Mouse (Mus musculus) neural tube, embryonic 15.5 days (tissue): Measurements from ENCODE around the gene Zfp710. TPM values are rescaled to one million over a fixed set of nuclear protein-coding genes. Genes with fewer than 3 reads are reported as not detected.
A peak's percentile ranks its signal among the peaks of the same experiment; 100 is the strongest.
"Not testable (repeated sequence)": the region's sequence is repeated elsewhere in the genome, so short reads cannot be mapped to it uniquely, and the experiment has no call there.

Source experiments
- ATAC-seq: fragments of 200-750 bp; cut with Nextera tagmentation; 2 replicates; pipeline ENCODE4 v1.8.0; 2017; ENCODE audit warnings: mild to moderate bottlenecking, moderate TSS enrichment, moderate library complexity; ENCODE audit not compliant: low FRiP score
- H3K27ac ChIP-seq: fragments of 300-500 bp; sonication (generic); replicated peaks from 2 replicates; pipeline ENCODE4 v1.5.1; 2015; ENCODE audit warnings: mild to moderate bottlenecking, inconsistent platforms
- H3K27me3 ChIP-seq: fragments of 300-500 bp; sonication (generic); replicated peaks from 2 replicates; pipeline ENCODE4 v1.6.1; 2015; ENCODE audit warnings: inconsistent platforms
- H3K36me3 ChIP-seq: fragments of 300-500 bp; sonication (generic); 2 replicates; pipeline ENCODE4 v1.6.1; 2015; ENCODE audit warnings: inconsistent platforms
- H3K4me1 ChIP-seq: fragments of 300-500 bp; sonication (generic); 2 replicates; pipeline ENCODE4 v1.6.1; 2015; ENCODE audit warnings: inconsistent platforms
- H3K4me2 ChIP-seq: fragments of 300-500 bp; sonication (generic); 2 replicates; pipeline ENCODE4 v1.6.1; 2015; ENCODE audit warnings: inconsistent platforms, mild to moderate bottlenecking, moderate library complexity
- H3K4me3 ChIP-seq: fragments of 300-500 bp; sonication (generic); replicated peaks from 2 replicates; pipeline ENCODE4 v1.5.1; 2015; ENCODE audit warnings: mild to moderate bottlenecking, inconsistent platforms
- H3K9ac ChIP-seq: fragments of 300-500 bp; sonication (generic); replicated peaks from 2 replicates; pipeline ENCODE4 v1.6.1; 2015; ENCODE audit warnings: mild to moderate bottlenecking, inconsistent platforms
- H3K9me3 ChIP-seq: fragments of 300-500 bp; sonication (generic); replicated peaks from 2 replicates; pipeline ENCODE4 v1.6.1; 2016; ENCODE audit warnings: inconsistent platforms
- WGBS: fragments of 180-500 bp; shearing (Covaris S2); methylation state at CpG from one replicate; pipeline ENCODE4 v1.1.7; 2015; ENCODE audit warnings: mixed read lengths; 5-methylcytosine and 5-hydroxymethylcytosine counted together
- polyA plus RNA-seq: library from polyadenylated mRNA; unstranded; fragments of >200 nt; fragmentation: Nextera tagmentation; extraction: Ambion mirVana; gene quantifications from 2 replicates; pipeline ENCODE4 v1.2.1, GENCODE M21; 2015

The Zfp710 gene
- polyA plus RNA-seq, 1 experiment from 2014 or later: 11.6 TPM

DNA sequence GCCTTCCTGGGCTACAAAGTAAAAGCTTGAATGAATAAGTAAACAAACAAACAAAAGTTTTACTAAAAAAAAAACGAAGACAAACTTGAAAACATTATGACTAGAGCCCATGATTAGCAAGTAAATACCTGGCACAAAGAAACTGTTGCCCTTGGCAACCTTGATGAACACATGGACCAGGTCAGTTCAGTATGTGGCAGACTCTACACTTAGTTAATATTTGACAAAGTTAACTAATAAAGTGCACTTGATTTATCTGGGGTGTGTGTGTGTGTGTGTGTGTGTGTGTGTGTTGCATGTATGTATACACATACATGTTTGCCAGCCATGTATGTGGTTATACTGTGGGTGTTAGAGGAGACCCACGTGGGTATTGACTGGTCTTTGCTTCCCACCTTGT is 25.1 kb downstream of the Zfp710 start:
- H3K27ac ChIP-seq: no peak overlapping the region
- H3K9me3 ChIP-seq: no peaks in the 10 kb centered on the region
- no peak overlapping the region for H3K9ac ChIP-seq
- H3K4me2 ChIP-seq: no peak overlapping the region
- no peak for ATAC-seq
- no peaks in the 10 kb centered on the region for H3K36me3 ChIP-seq
- H3K4me3 ChIP-seq: no peak overlapping the region
- H3K27me3 ChIP-seq: no peaks in the 10 kb centered on the region
- H3K4me1 ChIP-seq: peaks cover 32% of the 10 kb centered on the region
- WGBS: 57% methylated on average over 2 of the region's 2 CpGs

DNA sequence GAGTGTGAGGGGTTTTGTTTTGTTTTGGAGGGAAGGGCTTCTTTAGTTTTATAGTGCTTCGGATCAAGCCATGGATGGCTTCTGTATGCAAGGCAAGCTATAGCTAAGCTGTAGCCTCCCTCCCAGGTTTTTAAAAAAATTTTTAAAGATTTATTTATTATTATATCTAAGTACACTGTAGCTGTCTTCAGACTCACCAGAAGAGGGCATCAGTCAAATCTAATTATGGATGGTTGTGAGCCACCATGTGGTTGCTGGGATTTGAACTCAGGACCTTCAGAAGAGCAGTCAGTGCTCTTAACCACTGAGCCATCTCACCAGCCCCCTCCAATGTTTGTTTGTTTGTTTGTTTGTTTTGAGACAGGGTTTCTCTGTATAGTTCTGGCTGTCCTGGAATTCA is 25.8 kb downstream of the Zfp710 start:
- ATAC-seq, H3K27ac ChIP-seq, H3K27me3 ChIP-seq, H3K36me3 ChIP-seq, H3K9ac ChIP-seq, H3K9me3 ChIP-seq, H3K4me2 ChIP-seq, H3K4me3 ChIP-seq: not testable (repeated sequence)
- WGBS: 100% methylated on average over 1 of the region's 1 CpGs
- peaks cover 26% of the 10 kb centered on the region for H3K4me1 ChIP-seq

DNA sequence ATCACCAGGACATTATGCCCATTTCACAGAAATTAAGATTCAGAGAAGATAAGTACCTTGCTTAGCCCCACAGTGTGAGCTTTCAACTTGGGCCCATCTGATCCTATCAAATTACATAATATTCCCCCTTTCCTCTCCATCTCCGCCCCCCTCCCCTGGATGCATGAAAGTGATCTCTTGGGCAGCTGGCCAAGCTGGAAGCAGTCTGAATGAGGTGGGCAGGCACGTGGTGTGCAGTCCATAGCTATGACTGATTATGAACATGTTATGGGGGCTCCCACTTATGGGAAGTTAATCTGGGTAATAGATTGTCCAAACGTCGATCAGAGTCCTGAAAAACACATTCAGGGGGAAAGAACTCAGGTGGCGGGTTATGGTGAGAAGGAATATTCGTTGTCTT is 27.2 kb downstream of the Zfp710 start:
- H3K36me3 ChIP-seq: no peaks in the 10 kb centered on the region
- H3K4me2 ChIP-seq: no peak overlapping the region
- H3K4me3 ChIP-seq: no peak overlapping the region
- no peak overlapping the region for H3K9ac ChIP-seq
- no peaks in the 10 kb centered on the region for H3K9me3 ChIP-seq
- no peak for ATAC-seq
- peaks cover 28% of the 10 kb centered on the region for H3K4me1 ChIP-seq
- WGBS: 74% methylated on average over 6 of the region's 6 CpGs
- H3K27me3 ChIP-seq: no peaks in the 10 kb centered on the region
- no peak overlapping the region for H3K27ac ChIP-seq

DNA sequence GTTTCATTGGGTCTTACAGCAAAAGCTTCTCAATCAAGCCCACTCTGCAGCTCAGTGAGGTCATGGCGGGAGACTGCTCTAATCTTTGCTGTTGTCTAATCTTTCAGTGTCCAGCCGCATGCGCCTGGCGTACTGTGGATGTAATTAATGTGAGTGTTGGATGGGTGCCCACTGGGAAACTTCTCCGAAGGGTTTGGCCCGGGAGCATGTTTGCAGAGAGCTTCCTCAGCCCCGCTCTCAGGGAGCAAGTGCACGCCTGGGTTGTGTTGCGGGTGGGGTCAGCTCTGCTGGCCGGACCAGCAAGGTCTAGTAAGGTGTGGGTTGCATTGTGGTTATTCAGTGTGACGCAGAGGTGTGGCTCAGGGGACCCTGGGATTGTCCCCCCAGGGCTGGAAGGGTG is 27.6 kb downstream of the Zfp710 start:
- Histone ChIP-seq H3K36me3 (no peaks in the 10 kb centered on the region), H3K4me2 (no peak overlapping the region), H3K4me1 (peaks cover 28% of the 10 kb centered on the region), H3K4me3 (no peak overlapping the region), H3K27me3 (no peaks in the 10 kb centered on the region), H3K9me3 (no peaks in the 10 kb centered on the region), H3K9ac (no peak overlapping the region), H3K27ac (no peak overlapping the region)
- 51% methylated on average over 11 of the region's 11 CpGs for WGBS
- no peak; the same call in 1 of the 2 replicates for ATAC-seq

DNA sequence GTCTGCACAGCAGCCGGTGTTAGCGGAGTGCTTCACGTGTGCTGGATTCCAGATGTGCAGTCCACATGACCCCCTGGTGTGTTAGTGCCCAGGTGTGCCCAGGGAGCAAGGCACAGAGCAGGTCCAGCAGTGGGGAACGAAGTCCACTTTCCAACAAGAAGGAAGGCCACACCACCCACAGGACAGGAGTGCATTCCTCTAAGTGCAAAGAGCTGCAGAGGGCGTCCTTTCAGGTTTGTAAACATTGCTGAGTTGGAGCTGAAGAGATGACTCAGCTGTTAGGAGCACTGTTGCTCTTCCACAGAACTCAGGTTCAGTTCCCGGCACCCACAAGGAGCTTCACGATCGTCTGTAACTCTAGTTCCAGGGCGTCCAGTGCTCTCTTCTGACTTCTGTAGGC is 28.5 kb downstream of the Zfp710 start:
- H3K4me3 ChIP-seq: no peak overlapping the region
- H3K4me1 ChIP-seq: peaks cover 32% of the 10 kb centered on the region

DNA sequence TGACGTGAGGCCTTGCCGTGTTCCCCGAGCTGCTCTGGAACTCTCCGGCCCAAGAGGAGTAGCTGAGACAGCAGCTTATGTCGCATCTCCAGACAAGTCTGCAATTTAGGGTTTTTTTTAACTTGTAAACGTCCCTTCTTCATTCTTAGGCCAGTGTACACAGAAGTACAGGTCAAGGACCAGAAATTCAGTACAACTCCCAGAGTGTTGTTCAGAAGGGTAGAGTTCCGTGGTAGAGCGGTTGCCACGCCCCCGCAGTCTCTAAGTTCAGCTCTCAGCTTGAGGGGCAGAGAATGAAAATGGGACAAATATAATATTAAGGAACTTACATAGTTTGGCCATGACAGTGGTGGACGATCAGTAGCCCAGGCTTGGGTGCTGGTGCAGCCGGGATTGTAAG is 31.2 kb downstream of the Zfp710 start:
- H3K9ac ChIP-seq: no peak overlapping the region
- H3K4me1 ChIP-seq: peaks cover 43% of the 10 kb centered on the region
- no peak overlapping the region for H3K27ac ChIP-seq
- ATAC-seq: no peak
- H3K9me3 ChIP-seq: no peaks in the 10 kb centered on the region
- no peak overlapping the region for H3K4me2 ChIP-seq
- WGBS: 86% methylated on average over 12 of the region's 12 CpGs
- no peaks in the 10 kb centered on the region for H3K27me3 ChIP-seq
- no peaks in the 10 kb centered on the region for H3K36me3 ChIP-seq
- no peak overlapping the region for H3K4me3 ChIP-seq

More for the DNA sequence above, 28.5 kb downstream of the Zfp710 start:
- Histone ChIP-seq H3K9ac (no peak overlapping the region), H3K9me3 (no peaks in the 10 kb centered on the region), H3K27me3 (no peaks in the 10 kb centered on the region), H3K4me2 (no peak overlapping the region), H3K27ac (no peak overlapping the region), H3K36me3 (no peaks in the 10 kb centered on the region)
- ATAC-seq: no peak
- WGBS: 93% methylated on average over 9 of the region's 9 CpGs

DNA sequence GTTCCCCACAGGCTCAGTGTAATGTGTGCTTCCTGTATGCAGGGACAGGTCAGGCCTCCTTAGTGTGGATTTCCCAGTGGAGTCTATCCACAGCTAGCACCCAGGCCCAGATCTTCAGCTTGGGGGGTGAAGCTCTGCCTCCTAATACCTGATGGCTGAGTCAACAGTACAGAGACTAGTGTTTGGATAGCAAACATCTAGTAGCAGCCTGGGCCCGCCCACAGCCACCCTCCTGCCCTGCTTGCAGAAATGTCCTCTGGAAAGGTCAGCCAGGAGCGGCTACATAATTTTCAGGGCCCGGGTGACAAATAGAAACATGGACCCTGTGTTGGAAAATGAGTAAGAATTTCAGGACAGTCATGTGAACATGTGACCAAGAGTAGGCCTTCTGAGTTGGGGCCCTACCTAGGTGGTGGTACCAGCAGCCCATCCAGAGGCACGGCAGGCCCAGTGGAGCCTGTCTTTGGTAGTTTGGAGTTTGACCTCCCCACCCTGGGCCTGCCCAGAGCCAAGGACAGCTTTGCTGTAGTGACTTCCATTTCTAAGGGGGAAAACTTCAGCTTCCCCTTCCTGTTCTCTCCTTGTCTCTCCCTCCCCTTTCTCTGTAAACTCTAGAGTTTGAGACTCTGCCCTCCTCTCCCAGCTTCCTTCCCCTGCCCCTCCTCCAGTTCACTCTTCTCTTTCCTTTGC is 32.5 kb downstream of the Zfp710 start:
- Histone ChIP-seq H3K4me1 (peaks cover 42% of the 10 kb centered on the region), H3K9me3 (no peaks in the 10 kb centered on the region), H3K4me3 (no peak overlapping the region), H3K4me2 (no peak overlapping the region), H3K36me3 (no peaks in the 10 kb centered on the region), H3K27me3 (no peaks in the 10 kb centered on the region), H3K27ac (peak overlapping the region; percentile 54), H3K9ac (no peak overlapping the region)
- 63% methylated on average over 4 of the region's 4 CpGs for WGBS
- no peak for ATAC-seq

DNA sequence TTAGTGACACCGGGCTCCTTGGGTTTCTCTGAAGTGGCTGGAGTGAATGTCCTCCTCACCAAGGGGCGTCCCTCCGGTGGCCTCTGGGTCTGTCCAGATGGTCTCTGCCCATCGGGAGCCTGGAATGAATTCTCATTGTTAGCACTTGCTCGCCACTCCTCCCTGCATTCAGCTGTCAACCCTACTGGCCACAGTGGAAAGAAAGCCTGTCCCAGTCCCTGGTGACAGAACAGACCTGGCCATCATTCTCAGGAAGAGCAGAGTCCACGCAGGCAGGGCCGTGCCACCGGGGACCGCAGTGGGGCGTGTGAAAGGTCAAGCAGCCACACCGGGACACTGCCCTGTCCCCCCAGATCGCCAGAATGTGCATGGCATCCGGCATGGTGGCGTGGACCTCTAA is 33.2 kb downstream of the Zfp710 start:
- Histone ChIP-seq H3K9me3 (no peaks in the 10 kb centered on the region), H3K36me3 (no peaks in the 10 kb centered on the region), H3K4me1 (peaks cover 41% of the 10 kb centered on the region), H3K4me2 (no peak overlapping the region; the same call in 1 of the 2 replicates), H3K27ac (peak overlapping the region; percentile 54), H3K4me3 (no peak overlapping the region), H3K27me3 (no peaks in the 10 kb centered on the region), H3K9ac (no peak overlapping the region)
- 14% methylated on average over 14 of the region's 14 CpGs for WGBS
- ATAC-seq: no peak

DNA sequence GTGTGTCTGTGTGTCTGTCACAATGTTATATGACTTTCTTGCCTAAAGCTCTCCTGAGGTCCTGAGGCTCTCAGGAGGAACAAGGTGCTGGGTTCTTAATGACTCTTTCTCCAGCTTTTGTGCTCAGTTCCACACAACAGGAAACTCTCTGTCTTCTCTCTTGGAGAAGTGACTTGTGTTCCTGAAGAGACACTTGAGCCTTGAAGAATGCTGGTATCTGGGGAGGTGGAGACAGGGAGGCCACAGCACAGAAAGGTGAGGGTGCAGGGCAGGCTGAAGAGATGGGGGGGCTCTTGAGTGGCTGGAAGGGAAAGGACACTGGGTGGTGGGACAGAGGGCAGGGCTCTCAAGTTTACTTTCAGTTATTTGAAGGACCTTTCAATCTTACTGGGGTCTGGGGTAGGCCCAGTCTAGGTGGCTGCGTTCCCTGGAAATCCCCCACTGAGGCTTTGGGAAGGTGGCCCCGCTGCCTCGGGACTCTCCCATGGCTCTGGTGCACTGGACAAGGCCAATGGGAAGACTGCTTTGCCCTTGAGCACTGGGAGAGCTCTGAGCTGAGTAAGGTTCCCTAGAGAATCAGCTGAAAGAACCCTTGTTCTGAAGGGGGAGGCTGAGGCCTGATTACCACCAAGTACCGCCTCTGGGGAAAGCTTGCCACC is 33.9 kb downstream of the Zfp710 start:
- peak overlapping the region; percentile 54; the same call in 1 of the 2 replicates for H3K27ac ChIP-seq
- peaks cover 46% of the 10 kb centered on the region for H3K4me1 ChIP-seq
- no peak overlapping the region for H3K9ac ChIP-seq
- no peaks in the 10 kb centered on the region for H3K27me3 ChIP-seq
- no peak overlapping the region for H3K4me2 ChIP-seq
- H3K4me3 ChIP-seq: no peak overlapping the region
- 76% methylated on average over 4 of the region's 4 CpGs for WGBS
- H3K36me3 ChIP-seq: no peaks in the 10 kb centered on the region
- no peak for ATAC-seq
- H3K9me3 ChIP-seq: no peaks in the 10 kb centered on the region

DNA sequence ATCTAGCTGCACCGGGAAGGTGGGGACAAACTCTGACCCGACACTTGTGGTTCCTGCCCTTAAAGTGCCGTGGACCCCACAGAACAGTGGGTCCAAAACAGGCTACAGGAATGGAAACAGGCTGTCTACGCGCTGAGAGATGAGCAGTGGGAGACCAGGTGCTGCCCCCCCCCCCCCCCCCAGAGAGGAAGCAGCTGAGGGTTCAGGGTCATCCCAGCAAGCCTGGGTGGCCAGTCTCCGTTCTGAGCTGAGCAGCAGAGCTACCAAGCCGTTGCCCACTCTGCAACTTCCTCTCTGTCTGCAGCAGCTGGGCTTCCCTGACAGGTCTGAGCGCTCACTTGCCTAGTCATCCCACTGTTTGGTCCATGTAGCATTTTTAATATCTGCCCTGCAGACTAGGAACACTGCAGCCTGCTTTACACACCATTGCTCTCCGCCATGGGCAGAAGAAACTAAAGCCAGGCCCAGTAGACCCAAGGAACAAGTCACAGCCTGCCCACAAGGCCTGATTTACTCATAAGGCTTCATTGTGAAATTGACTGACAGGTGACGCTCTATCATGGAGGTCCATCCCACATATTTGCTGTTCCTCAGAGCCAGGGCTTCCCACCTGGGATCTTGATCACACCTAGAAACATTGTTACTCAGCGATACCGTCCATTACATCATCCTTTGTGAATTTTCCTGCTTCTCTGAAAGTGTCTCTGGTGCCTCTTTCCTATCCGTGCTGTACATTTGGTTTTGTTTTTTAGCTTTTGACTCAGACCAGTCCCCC is 34.6 kb downstream of the Zfp710 start:
- Histone ChIP-seq H3K4me1 (peaks cover 52% of the 10 kb centered on the region), H3K4me3 (no peak overlapping the region), H3K36me3 (no peaks in the 10 kb centered on the region), H3K9ac (no peak overlapping the region), H3K27me3 (no peaks in the 10 kb centered on the region), H3K27ac (no peak overlapping the region), H3K4me2 (no peak overlapping the region), H3K9me3 (no peaks in the 10 kb centered on the region)
- WGBS: 74% methylated on average over 13 of the region's 13 CpGs
- no peak for ATAC-seq

DNA sequence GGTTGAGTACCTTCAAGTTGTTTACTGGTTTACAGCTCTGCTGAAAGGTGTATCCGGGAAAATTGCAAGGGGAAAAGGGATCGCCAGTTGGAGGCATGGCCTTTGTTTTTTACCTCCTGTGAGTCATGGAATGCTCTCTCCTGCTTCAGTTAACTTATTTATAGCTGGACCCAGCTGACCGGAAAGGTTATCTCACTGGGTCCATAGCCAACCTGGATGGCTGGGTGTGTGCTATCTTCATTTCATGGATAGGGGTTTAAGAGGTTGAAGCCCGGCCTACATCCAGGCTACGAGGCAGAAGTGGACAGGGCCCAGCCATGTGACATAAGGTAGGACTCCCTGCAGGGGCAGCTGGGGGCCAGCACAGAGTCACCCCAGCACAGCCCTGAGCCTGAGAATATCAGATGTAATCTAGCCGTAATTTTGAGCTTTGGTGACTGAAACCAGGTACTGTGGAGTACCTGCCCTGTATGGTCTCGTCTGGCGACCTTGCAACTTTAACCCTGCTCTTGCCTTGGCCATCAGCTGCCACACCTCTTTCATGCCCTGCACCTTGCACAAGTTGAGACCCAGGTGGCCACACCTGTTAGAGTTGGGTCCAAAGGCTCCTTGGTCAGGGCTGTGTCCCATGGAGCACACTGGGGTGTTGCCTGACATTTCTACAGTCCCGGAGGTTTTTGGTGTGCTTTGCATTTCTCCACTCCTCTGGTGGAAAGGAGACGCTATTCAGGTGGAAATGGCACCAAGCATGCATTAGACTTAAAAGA is 35.6 kb downstream of the Zfp710 start:
- H3K9ac ChIP-seq: no peak overlapping the region
- no peak overlapping the region for H3K4me2 ChIP-seq
- H3K27me3 ChIP-seq: no peaks in the 10 kb centered on the region
- WGBS: 85% methylated on average over 10 of the region's 10 CpGs
- H3K27ac ChIP-seq: no peak overlapping the region
- no peaks in the 10 kb centered on the region for H3K9me3 ChIP-seq
- peaks cover 53% of the 10 kb centered on the region for H3K4me1 ChIP-seq
- H3K36me3 ChIP-seq: no peaks in the 10 kb centered on the region
- H3K4me3 ChIP-seq: no peak overlapping the region
- no peak for ATAC-seq
